Mouse (Mus musculus) MEL (cell line): Measurements from ENCODE around the gene Scd3. TPM values are rescaled to one million over a fixed set of nuclear protein-coding genes. Genes with fewer than 3 reads are reported as not detected.

Experiments
- DNase-seq: peaks from one replicate; pipeline ENCODE4 v3.0.0; 2011; ENCODE audit warnings: low read depth, low spot score
- H3K27ac ChIP-seq: 2 replicates; pipeline ENCODE4 v1.5.1; 2012; ENCODE audit warnings: low read depth, mild to moderate bottlenecking, control low read depth, low read length, moderate library complexity; ENCODE audit not compliant: control insufficient read depth
- H3K27me3 ChIP-seq, 2 experiments: fragments of 150-350 bp in 1 of 2; sonication (generic) in 1 of 2; 2 replicates each; pipeline ENCODE4 v1.6.1; 2012; ENCODE audit warnings: low read length in 2 of 2, mild to moderate bottlenecking in 2 of 2, improper control_type of control experiment in 1 of 2, moderate library complexity in 1 of 2; ENCODE audit not compliant: insufficient read depth in 2 of 2, control insufficient read depth in 1 of 2
- H3K36me3 ChIP-seq, 2 experiments: 2 replicates each; pipeline ENCODE4 v1.6.1; 2012 to 2014; ENCODE audit warnings: low read length in 2 of 2, improper control_type of control experiment in 1 of 2, inconsistent platforms in 1 of 2, mild to moderate bottlenecking in 1 of 2; ENCODE audit not compliant: insufficient read depth in 2 of 2, control insufficient read depth in 1 of 2
- H3K4me1 ChIP-seq, 2 experiments: fragments of 150-350 bp in 1 of 2; sonication (generic) in 1 of 2; 2 replicates each; pipeline ENCODE4 v1.6.1; 2012; ENCODE audit warnings: low read length in 2 of 2, improper control_type of control experiment in 1 of 2, mild to moderate bottlenecking in 1 of 2; ENCODE audit not compliant: insufficient read depth in 2 of 2, control insufficient read depth in 1 of 2
- H3K4me3 ChIP-seq, 2 experiments: fragments of 150-350 bp in 1 of 2; sonication (generic) in 1 of 2; 2 replicates each; pipeline ENCODE4 v1.5.1; 2012; ENCODE audit warnings: low read depth in 2 of 2, low read length in 2 of 2, mild to moderate bottlenecking in 2 of 2, moderate library complexity in 2 of 2, control low read depth in 1 of 2, improper control_type of control experiment in 1 of 2; ENCODE audit not compliant: control insufficient read depth in 1 of 2, insufficient read depth in 1 of 2
- H3K79me2 ChIP-seq: 2 replicates; pipeline ENCODE4 v1.6.1; 2012; ENCODE audit warnings: mild to moderate bottlenecking, low read length, moderate library complexity; ENCODE audit not compliant: control insufficient read depth, poor library complexity, insufficient read depth
- H3K9ac ChIP-seq: 2 replicates; pipeline ENCODE4 v1.6.1; 2012; ENCODE audit warnings: low read depth, mild to moderate bottlenecking, control low read depth, low read length, moderate library complexity; ENCODE audit not compliant: control insufficient read depth, poor library complexity, severe bottlenecking
- H3K9me3 ChIP-seq: fragments of 150-350 bp; sonication (generic); replicated peaks from 2 replicates; pipeline ENCODE4 v1.6.1; 2012; ENCODE audit warnings: mild to moderate bottlenecking, low read length, improper control_type of control experiment, moderate library complexity; ENCODE audit not compliant: insufficient read depth
- CHD2 ChIP-seq: IDR thresholded peaks from 2 replicates; pipeline ENCODE4 v1.6.1; 2011; ENCODE audit warnings: low read length, improper control_type of control experiment
- CTCF ChIP-seq, 3 experiments: IDR thresholded peaks in 2 of 3; conservative IDR thresholded peaks in 1 of 3; 2 replicates each; pipeline ENCODE4 v1.5.1; 2011 to 2012; ENCODE audit warnings: low read length in 3 of 3, low read depth in 2 of 3, mild to moderate bottlenecking in 2 of 3, improper control_type of control experiment in 1 of 3, inconsistent platforms in 1 of 3, mixed read lengths in 1 of 3, moderate library complexity in 1 of 3; ENCODE audit not compliant: control insufficient read depth in 1 of 3, insufficient read depth in 1 of 3, poor library complexity in 1 of 3, severe bottlenecking in 1 of 3
- E2F4 ChIP-seq: IDR thresholded peaks from 2 replicates; pipeline ENCODE4 v1.6.1; 2011; ENCODE audit warnings: low read depth, low read length, improper control_type of control experiment, borderline replicate concordance
- ELF1 ChIP-seq: IDR thresholded peaks from 2 replicates; pipeline ENCODE4 v1.6.1; 2014; ENCODE audit warnings: low read depth, mild to moderate bottlenecking, inconsistent platforms, low read length, improper control_type of control experiment, moderate library complexity
- EP300 ChIP-seq, 2 experiments: IDR thresholded peaks; 2 replicates each; pipeline ENCODE4 v1.6.1; 2011; ENCODE audit warnings: improper control_type of control experiment in 2 of 2, low read length in 2 of 2, low read depth in 1 of 2, mild to moderate bottlenecking in 1 of 2
- GATA1 ChIP-seq: IDR thresholded peaks from 2 replicates; pipeline ENCODE4 v1.6.1; 2011; ENCODE audit warnings: low read depth, low read length, improper control_type of control experiment
- HCFC1 ChIP-seq: IDR thresholded peaks from 2 replicates; pipeline ENCODE4 v1.6.1; 2012; ENCODE audit warnings: low read depth, mild to moderate bottlenecking, inconsistent platforms, low read length, improper control_type of control experiment, moderate library complexity
- JUND ChIP-seq: IDR thresholded peaks from 2 replicates; pipeline ENCODE4 v1.6.1; 2011; ENCODE audit warnings: low read depth, mild to moderate bottlenecking, improper control_type of control experiment, low read length
- KAT2A ChIP-seq: conservative IDR thresholded peaks from 2 replicates; pipeline ENCODE4 v1.6.1; 2012; ENCODE audit warnings: low read depth, low read length, improper control_type of control experiment, inconsistent platforms
- MAFK ChIP-seq: IDR thresholded peaks from 2 replicates; pipeline ENCODE4 v1.6.1; 2011; ENCODE audit warnings: low read depth, mild to moderate bottlenecking, low read length, improper control_type of control experiment, borderline replicate concordance
- MAX ChIP-seq: IDR thresholded peaks from 2 replicates; pipeline ENCODE4 v1.6.1; 2011; ENCODE audit warnings: low read length, improper control_type of control experiment
- MXI1 ChIP-seq: IDR thresholded peaks from 2 replicates; pipeline ENCODE4 v1.6.1; 2011; ENCODE audit warnings: mild to moderate bottlenecking, low read depth, low read length, improper control_type of control experiment
- MYB ChIP-seq: IDR thresholded peaks from 2 replicates; pipeline ENCODE4 v1.6.1; 2011; ENCODE audit warnings: mild to moderate bottlenecking, low read depth, low read length, improper control_type of control experiment
- POLR2A ChIP-seq, 2 experiments: IDR thresholded peaks; 2 replicates each; pipeline ENCODE4 v1.6.1; 2011 to 2012; ENCODE audit warnings: low read length in 2 of 2, mild to moderate bottlenecking in 2 of 2, control low read depth in 1 of 2, improper control_type of control experiment in 1 of 2, low read depth in 1 of 2, moderate library complexity in 1 of 2; ENCODE audit not compliant: control insufficient read depth in 1 of 2, insufficient read depth in 1 of 2, poor library complexity in 1 of 2
- POLR2AphosphoS2 ChIP-seq: IDR thresholded peaks from 2 replicates; pipeline ENCODE4 v1.6.1; 2011; ENCODE audit warnings: low read length, improper control_type of control experiment
- POLR2AphosphoS5 ChIP-seq: IDR thresholded peaks from 2 replicates; pipeline ENCODE4 v1.6.1; 2012; ENCODE audit warnings: low read depth, borderline replicate concordance, mild to moderate bottlenecking, inconsistent platforms, low read length, moderate library complexity, mixed read lengths
- RCOR1 ChIP-seq: IDR thresholded peaks from 2 replicates; pipeline ENCODE4 v1.6.1; 2012; ENCODE audit warnings: low read depth, mild to moderate bottlenecking, inconsistent platforms, low read length, improper control_type of control experiment
- SMC3 ChIP-seq: IDR thresholded peaks from 2 replicates; pipeline ENCODE4 v1.6.1; 2011; ENCODE audit warnings: low read depth, low read length, improper control_type of control experiment
- TAL1 ChIP-seq: IDR thresholded peaks from 2 replicates; pipeline ENCODE4 v1.6.1; 2012; ENCODE audit warnings: mild to moderate bottlenecking, inconsistent platforms, low read length, moderate library complexity, mixed read lengths
- TBP ChIP-seq: IDR thresholded peaks from 2 replicates; pipeline ENCODE4 v1.8.0; 2011; ENCODE audit warnings: low read depth, low read length, improper control_type of control experiment
- USF1 ChIP-seq: IDR thresholded peaks from 2 replicates; pipeline ENCODE4 v1.6.1; 2014; ENCODE audit warnings: low read depth, mild to moderate bottlenecking, inconsistent platforms, low read length, improper control_type of control experiment, moderate library complexity
- ZC3H11A ChIP-seq: IDR thresholded peaks from 2 replicates; pipeline ENCODE4 v1.6.1; 2012; ENCODE audit warnings: low read depth, mild to moderate bottlenecking, inconsistent platforms, low read length, improper control_type of control experiment
- ZKSCAN1 ChIP-seq: IDR thresholded peaks from 2 replicates; pipeline ENCODE4 v1.6.1; 2012; ENCODE audit warnings: low read depth, mild to moderate bottlenecking, inconsistent platforms, low read length, improper control_type of control experiment, moderate library complexity
- ZNF384 ChIP-seq: IDR thresholded peaks from 2 replicates; pipeline ENCODE4 v1.6.1; 2012; ENCODE audit warnings: low read depth, mild to moderate bottlenecking, inconsistent platforms, low read length, improper control_type of control experiment
- polyA plus RNA-seq, 2 experiments: library from polyadenylated mRNA; stranded (reverse) in 1 of 2; unstranded in 1 of 2; fragments of >175 nt in 1 of 2; fragments of >200 nt in 1 of 2; gene quantifications; 2 replicates each; pipeline versions ENCODE4 v1.2.1 to v1.2.4; 2012; ENCODE audit warnings: low replicate concordance in 2 of 2, low read depth in 1 of 2; ENCODE audit not compliant: insufficient read length in 2 of 2, insufficient read depth in 1 of 2, missing spikeins in 1 of 2
- total RNA-seq: library from RNA; depleted of rRNA; stranded (reverse); fragments of 300-350 nt; gene quantifications from 2 replicates; pipeline ENCODE4 v1.2.3, GENCODE M21; 2012

Scd3 gene
- total and polyA plus RNA-seq, 3 experiments = 0.65 to 745 (median 0.96) TPM

DNA sequence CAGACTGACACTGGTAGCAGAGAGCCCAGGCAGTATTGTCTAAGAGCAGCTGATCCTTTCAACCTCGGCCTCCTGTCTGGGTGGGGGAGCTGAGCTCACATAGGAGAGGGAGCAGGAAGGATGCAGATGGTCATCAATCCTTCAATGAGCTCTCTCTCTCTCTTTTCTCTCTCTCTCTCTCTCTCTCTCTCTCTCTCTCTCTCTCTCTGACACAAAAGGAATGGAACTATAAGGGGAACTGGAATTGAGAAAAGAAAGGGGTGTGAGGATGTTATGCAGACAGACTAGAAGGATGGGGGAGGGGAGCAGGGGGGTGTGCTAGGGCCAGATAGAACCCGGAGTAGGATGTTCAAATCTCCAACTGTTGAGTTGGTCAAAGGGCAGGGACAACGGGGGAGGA, 10.7 kb upstream of the Scd3 start, which contains the start of gene Pkd2l1:
Gene Pkd2l1 (minus strand): TSS at position 101 of the 400 bp plus-strand sequence.
- TF ChIP-seq POLR2A (IDR thresholded peaks at IDR 0.05; ENCODE audit: control insufficient read depth in 1 of 2, insufficient read depth in 1 of 2, low read depth in 1 of 2, low read length in 2 of 2, poor library complexity in 1 of 2) (no peak), POLR2AphosphoS5 (no peak), ELF1 (no peak), KAT2A (no peak), CTCF (IDR thresholded peaks at IDR 0.05 in 2 of 3, conservative IDR thresholded peaks at IDR 0.05 in 1 of 3; ENCODE audit: control insufficient read depth in 1 of 3, insufficient read depth in 1 of 3, low read depth in 2 of 3, low read length in 3 of 3, poor library complexity in 1 of 3, severe bottlenecking in 1 of 3) (no peak), ZNF384 (no peak), RCOR1 (no peak), MXI1 (no peak), USF1 (no peak), GATA1 (no peak), HCFC1 (no peak), JUND (no peak), SMC3 (no peak), ZKSCAN1 (no peak), ZC3H11A (no peak), CHD2 (no peak), MAX (no peak), TAL1 (no peak), POLR2AphosphoS2 (no peak), MYB (no peak)
- H3K27ac ChIP-seq = no peak within 1 kb of the TSS
- H3K9ac ChIP-seq = no peak within 1 kb of the TSS
- H3K27me3 ChIP-seq = peaks cover 10 to 12% of the 10 kb centered on the region in 2 experiments
- no peaks in the 10 kb centered on the region for H3K9me3 ChIP-seq
- H3K4me1 ChIP-seq = peaks cover 6 to 17% of the 10 kb centered on the region in 2 experiments
- no peak within 1 kb of the TSS for H3K4me3 ChIP-seq
- peaks cover 0 to 9% of the 10 kb centered on the region in 2 experiments; a peak in 2 of 4 replicates for H3K36me3 ChIP-seq
- DNase-seq = no peak
- H3K79me2 ChIP-seq = no peaks in the 10 kb centered on the region

DNA sequence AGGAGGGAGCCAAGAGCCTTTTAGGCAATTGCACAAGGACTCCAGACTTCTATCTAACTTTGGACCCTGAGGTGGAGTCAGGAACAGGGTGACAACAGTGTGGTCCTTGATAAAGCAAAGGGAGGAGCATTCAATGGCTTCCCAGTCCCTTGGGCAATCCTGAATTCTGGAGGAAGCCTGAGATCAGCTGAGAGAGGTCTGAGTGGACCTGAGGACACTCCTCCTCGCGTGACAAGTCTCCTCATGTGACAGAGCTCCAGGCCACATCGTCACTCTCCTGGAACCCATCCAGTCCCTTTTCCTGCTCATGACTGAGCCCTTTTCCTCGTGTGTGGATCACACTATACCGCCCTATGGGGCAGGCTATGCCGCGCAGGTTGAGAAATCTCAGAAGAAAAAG, 9.2 kb upstream of the Scd3 start:
- TF ChIP-seq MAFK (no peak), EP300 (IDR thresholded peaks at IDR 0.05; ENCODE audit: low read depth in 1 of 2, low read length in 2 of 2) (no peak), KAT2A (no peak), E2F4 (no peak), SMC3 (no peak), POLR2AphosphoS2 (no peak), TBP (no peak)

More for the DNA sequence above, 9.2 kb upstream of the Scd3 start:
- peaks cover 8 to 31% of the 10 kb centered on the region in 2 experiments for H3K4me1 ChIP-seq
- no peak overlapping the region for H3K9ac ChIP-seq
- no peak overlapping the region for H3K27ac ChIP-seq
- no peak for DNase-seq
- H3K4me3 ChIP-seq = no peak overlapping the region
- H3K36me3 ChIP-seq = peaks cover 0 to 17% of the 10 kb centered on the region in 2 experiments; a peak in 2 of 4 replicates
- peaks cover 5 to 12% of the 10 kb centered on the region in 2 experiments for H3K27me3 ChIP-seq
- no peaks in the 10 kb centered on the region for H3K9me3 ChIP-seq
- H3K79me2 ChIP-seq = no peaks in the 10 kb centered on the region
